Mouse (Mus musculus) heart, postnatal 0 days (tissue): ENCODE data around the gene Rpl37a. TPM values are rescaled to one million over a fixed set of nuclear protein-coding genes. Genes with fewer than 3 reads are reported as not detected.

Experiments
- ATAC-seq: fragments of 200-750 bp; cut with Nextera tagmentation; 2 replicates; pipeline ENCODE4 v1.8.0; 2017; ENCODE audit warnings: low read depth, moderate number of reproducible peaks, moderate library complexity; ENCODE audit not compliant: insufficient read depth
- DNase-seq: peaks from one replicate; pipeline ENCODE4 v3.0.0-alpha.2; 2016; ENCODE audit warnings: low spot score
- H3K27ac ChIP-seq: fragments of 300-500 bp; sonication (generic); 2 replicates; pipeline ENCODE4 v1.5.1; 2014; ENCODE audit warnings: low read depth, mild to moderate bottlenecking
- H3K27me3 ChIP-seq: fragments of 300-500 bp; sonication (generic); 2 replicates; pipeline ENCODE4 v1.6.1; 2014; ENCODE audit warnings: low read length, mixed read lengths; ENCODE audit not compliant: control insufficient read depth, insufficient read depth
- H3K36me3 ChIP-seq: fragments of 300-500 bp; sonication (generic); replicated peaks from 2 replicates; pipeline ENCODE4 v1.6.1; 2014; ENCODE audit warnings: low read length, mixed read lengths; ENCODE audit not compliant: control insufficient read depth, insufficient read depth
- H3K4me1 ChIP-seq: fragments of 300-500 bp; sonication (generic); 2 replicates; pipeline ENCODE4 v1.6.1; 2014; ENCODE audit warnings: antibody characterized with exemption; ENCODE audit not compliant: control insufficient read depth, insufficient read depth
- H3K4me2 ChIP-seq: fragments of 300-500 bp; sonication (generic); 2 replicates; pipeline ENCODE4 v1.6.1; 2014; ENCODE audit warnings: low read depth, mild to moderate bottlenecking, low read length, moderate library complexity
- H3K4me3 ChIP-seq: fragments of 300-500 bp; sonication (generic); 2 replicates; pipeline ENCODE4 v1.5.1; 2014; ENCODE audit warnings: low read depth, low read length
- H3K9ac ChIP-seq: fragments of 300-500 bp; sonication (generic); replicated peaks from 2 replicates; pipeline ENCODE4 v1.6.1; 2014; ENCODE audit warnings: low read depth, low read length, mixed read lengths
- H3K9me3 ChIP-seq: fragments of 300-500 bp; sonication (generic); replicated peaks from 2 replicates; pipeline ENCODE4 v1.6.1; 2016; ENCODE audit warnings: low read length; ENCODE audit not compliant: control insufficient read depth
- CTCF ChIP-seq: IDR thresholded peaks from 2 replicates; pipeline ENCODE4 v1.5.1; 2016; ENCODE audit warnings: antibody characterized with exemption, control low read depth, low read depth
- EP300 ChIP-seq: IDR thresholded peaks from 2 replicates; pipeline ENCODE4 v1.6.1; 2016; ENCODE audit warnings: antibody characterized with exemption, low read depth
- WGBS: fragments of 180-500 bp; shearing (Covaris S2); extraction: QIAGEN DNeasy Blood & Tissue Kit; methylation state at CpG from one replicate; pipeline ENCODE4 v1.1.7; 2014; 5-methylcytosine and 5-hydroxymethylcytosine counted together
- polyA plus RNA-seq: library from polyadenylated mRNA; unstranded; fragments of >200 nt; fragmentation: Nextera tagmentation; extraction: Ambion mirVana; gene quantifications from 2 replicates; pipeline ENCODE4 v1.2.1, GENCODE M21; 2015
- total RNA-seq: library from RNA; depleted of rRNA; stranded (reverse); fragments of >200 nt; gene quantifications from 2 replicates; pipeline ENCODE4 v1.2.3, GENCODE M21; 2014; ENCODE audit warnings: low replicate concordance

The Rpl37a gene
- total and polyA plus RNA-seq, 2 experiments from 2014 or later = 412 to 1,097 TPM

GRCm38 (mm10) chr1:72707525-72707924 lies 3.6 kb upstream of the Rpl37a start:
- Histone ChIP-seq H3K27me3 (no peaks in the 10 kb centered on the region), H3K36me3 (peaks cover 3% of the 10 kb centered on the region), H3K4me1 (peaks cover 6% of the 10 kb centered on the region), H3K9ac (no peak overlapping the region), H3K27ac (no peak overlapping the region), H3K4me3 (no peak overlapping the region), H3K9me3 (no peaks in the 10 kb centered on the region), H3K4me2 (no peak overlapping the region)
- ATAC-seq (no peak), DNase-seq (no peak)
- no peak for TF ChIP-seq EP300
- no peak for TF ChIP-seq CTCF
- 32% methylated on average over 4 of the region's 4 CpGs for WGBS

DNA sequence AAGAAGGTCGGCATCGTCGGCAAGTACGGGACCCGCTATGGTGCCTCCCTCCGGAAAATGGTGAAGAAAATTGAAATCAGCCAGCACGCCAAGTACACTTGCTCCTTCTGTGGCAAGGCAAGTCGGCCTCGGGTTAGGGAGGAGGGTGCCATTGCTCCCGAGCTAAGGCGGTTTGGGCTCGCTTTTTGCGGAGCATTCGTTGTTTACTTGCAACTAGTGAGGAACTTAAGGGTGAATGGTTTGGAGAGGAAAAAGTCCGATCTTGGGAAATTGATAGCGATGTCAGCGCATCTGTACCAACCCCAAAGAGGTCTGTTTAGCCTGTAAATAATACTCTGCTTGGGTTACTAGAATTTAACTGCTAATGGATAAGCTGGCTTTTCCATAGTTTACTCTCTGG lies 594 bp downstream of the Rpl37a start:
- TF ChIP-seq EP300 = no peak
- no peak for TF ChIP-seq CTCF
- Histone ChIP-seq H3K9ac (peak overlapping the region; percentile 86), H3K36me3 (peaks cover 36% of the 10 kb centered on the region), H3K9me3 (no peaks in the 10 kb centered on the region), H3K4me1 (peaks cover 16% of the 10 kb centered on the region), H3K4me3 (peak overlapping the region; percentile 93), H3K27ac (peak overlapping the region; percentile 91), H3K4me2 (peak overlapping the region; percentile 88), H3K27me3 (no peaks in the 10 kb centered on the region)
- ATAC-seq (no peak; the same call in 1 of the 2 replicates), DNase-seq (no peak)
- WGBS = 1% methylated on average over 17 of the region's 17 CpGs

DNA sequence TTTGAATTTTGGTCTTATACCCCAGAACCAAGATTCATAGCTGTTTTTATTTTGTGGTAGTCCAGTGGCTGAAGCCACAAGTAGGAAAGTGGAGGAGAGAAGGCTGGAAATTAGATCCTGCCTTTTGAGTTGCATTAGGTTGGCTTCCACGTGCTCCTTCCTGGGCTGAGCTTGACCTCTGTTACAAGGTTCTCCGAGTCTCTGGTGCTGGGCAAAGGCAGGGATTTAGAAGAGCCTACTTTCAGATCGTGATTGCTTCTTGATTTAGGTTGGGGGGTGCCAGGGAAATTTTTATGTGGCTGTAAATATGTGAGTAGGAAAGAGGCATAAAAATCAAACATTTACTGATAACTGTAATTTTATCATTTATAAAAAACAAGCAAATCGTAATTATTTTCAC lies 3.5 kb downstream of the Rpl37a start:
- no peak overlapping the region for H3K4me3 ChIP-seq
- no peak overlapping the region for H3K27ac ChIP-seq
- peaks cover 36% of the 10 kb centered on the region for H3K36me3 ChIP-seq
- H3K9ac ChIP-seq = no peak overlapping the region; the same call in 1 of the 2 replicates
- 58% methylated on average over 4 of the region's 4 CpGs for WGBS
- no peak for DNase-seq
- no peaks in the 10 kb centered on the region for H3K9me3 ChIP-seq
- H3K4me2 ChIP-seq = no peak overlapping the region
- TF ChIP-seq CTCF (no peak), EP300 (no peak)
- peaks cover 16% of the 10 kb centered on the region for H3K4me1 ChIP-seq
- H3K27me3 ChIP-seq = no peaks in the 10 kb centered on the region
- ATAC-seq = no peak

- no peak for DNase-seq
- TF ChIP-seq EP300 (no peak), CTCF (no peak)
- peaks cover 36% of the 10 kb centered on the region for H3K36me3 ChIP-seq
- no peaks in the 10 kb centered on the region for H3K27me3 ChIP-seq
- no peak overlapping the region for H3K4me3 ChIP-seq
- H3K9ac ChIP-seq = no peak overlapping the region
- H3K4me1 ChIP-seq = peaks cover 16% of the 10 kb centered on the region
- no peak overlapping the region for H3K27ac ChIP-seq
- ATAC-seq = no peak
- WGBS = 94% methylated on average over 1 of the region's 1 CpGs
- no peak overlapping the region for H3K4me2 ChIP-seq
- no peaks in the 10 kb centered on the region for H3K9me3 ChIP-seq
Measured at GRCm38 (mm10) chr1:72715065-72715464, 4.0 kb downstream of the Rpl37a start.

GRCm38 (mm10) chr1:72715593-72716361 lies 4.7 kb downstream of the Rpl37a start:
- Histone ChIP-seq H3K4me3 (no peak overlapping the region), H3K9ac (no peak overlapping the region), H3K36me3 (peaks cover 36% of the 10 kb centered on the region), H3K4me1 (peaks cover 14% of the 10 kb centered on the region), H3K27me3 (no peaks in the 10 kb centered on the region), H3K9me3 (no peaks in the 10 kb centered on the region), H3K4me2 (no peak overlapping the region), H3K27ac (no peak overlapping the region)
- 78% methylated on average over 3 of the region's 3 CpGs for WGBS
- ATAC-seq (no peak), DNase-seq (no peak)
- TF ChIP-seq EP300 (no peak), CTCF (no peak)

DNA sequence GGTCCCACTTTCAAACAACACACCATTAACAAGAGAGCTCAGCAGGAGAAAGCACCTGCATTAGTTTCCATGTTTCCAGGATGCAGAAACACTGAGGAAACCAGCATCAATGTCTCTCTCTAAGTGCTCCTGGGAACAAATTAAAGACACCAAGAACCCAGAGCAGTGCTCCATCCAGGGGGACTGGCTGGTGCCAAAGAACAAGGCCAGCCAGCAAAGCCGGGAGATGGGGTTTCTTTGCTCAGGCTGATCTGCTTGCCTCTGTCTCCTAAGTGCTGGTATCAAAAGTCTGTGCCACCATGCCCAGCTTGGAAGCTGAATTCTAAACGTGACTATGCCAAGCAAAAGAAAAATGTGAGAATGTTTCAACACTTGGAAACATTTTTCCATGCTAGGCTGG lies 5.3 kb downstream of the Rpl37a start:
- H3K27ac ChIP-seq = no peak overlapping the region
- no peak for TF ChIP-seq EP300
- TF ChIP-seq CTCF = no peak
- H3K4me2 ChIP-seq = no peak overlapping the region
- DNase-seq = no peak
- H3K9ac ChIP-seq = no peak overlapping the region
- no peak overlapping the region for H3K4me3 ChIP-seq
- ATAC-seq = no peak
- 55% methylated on average over 2 of the region's 2 CpGs for WGBS
- no peaks in the 10 kb centered on the region for H3K9me3 ChIP-seq
- peaks cover 13% of the 10 kb centered on the region for H3K4me1 ChIP-seq
- no peaks in the 10 kb centered on the region for H3K27me3 ChIP-seq
- peaks cover 36% of the 10 kb centered on the region for H3K36me3 ChIP-seq
